Mouse (Mus musculus): Measurements from ENCODE around the gene Irak1bp1.

Gene Irak1bp1

GRCm38 (mm10) chr9:82877078-82877477 is 47.7 kb downstream of the Irak1bp1 start:
- DNase-seq (ENCODE audit: low read depth, low spot score), result no peak

- peak; percentile 37 for DNase-seq (ENCODE audit: low read depth, low spot score)
Observed at GRCm38 (mm10) chr9:82884177-82884576, 54.8 kb downstream of the Irak1bp1 start.

- no peak for DNase-seq (ENCODE audit: low read depth, low spot score)
Observed at GRCm38 (mm10) chr9:82888645-82889044, 59.3 kb downstream of the Irak1bp1 start.
